Mouse (Mus musculus) kidney, embryonic 14.5 days (tissue): Measurements from ENCODE around the gene Obox1. TPM values are rescaled to one million over a fixed set of nuclear protein-coding genes. Genes with fewer than 3 reads are reported as not detected.
"Not testable (repeated sequence)": the region's sequence is repeated elsewhere in the genome, so short reads cannot be mapped to it uniquely, and the experiment has no call there.

Source experiments
- ATAC-seq: fragments of 200-750 bp; cut with Nextera tagmentation; 2 replicates; pipeline ENCODE4 v1.8.0; 2017; ENCODE audit warnings: moderate number of reproducible peaks, mild to moderate bottlenecking, moderate TSS enrichment, moderate library complexity; ENCODE audit not compliant: low FRiP score, low TSS enrichment
- H3K27ac ChIP-seq: fragments of 300-500 bp; sonication (generic); 2 replicates; pipeline ENCODE4 v1.5.1; 2014; ENCODE audit warnings: low read depth, mild to moderate bottlenecking, low read length, moderate library complexity, mixed read lengths
- H3K27me3 ChIP-seq: fragments of 300-500 bp; sonication (generic); 2 replicates; pipeline ENCODE4 v1.6.1; 2014; ENCODE audit warnings: mild to moderate bottlenecking, low read length; ENCODE audit not compliant: control insufficient read depth, insufficient read depth
- H3K36me3 ChIP-seq: fragments of 300-500 bp; sonication (generic); 2 replicates; pipeline ENCODE4 v1.6.1; 2014; ENCODE audit warnings: low read length, mixed read lengths; ENCODE audit not compliant: control insufficient read depth, insufficient read depth
- H3K4me1 ChIP-seq: fragments of 300-500 bp; sonication (generic); 2 replicates; pipeline ENCODE4 v1.6.1; 2014; ENCODE audit warnings: low read length, mixed read lengths; ENCODE audit not compliant: control insufficient read depth, insufficient read depth
- H3K4me2 ChIP-seq: fragments of 300-500 bp; sonication (generic); replicated peaks from 2 replicates; pipeline ENCODE4 v1.6.1; 2014; ENCODE audit warnings: low read depth, mild to moderate bottlenecking, low read length
- H3K4me3 ChIP-seq: fragments of 300-500 bp; sonication (generic); 2 replicates; pipeline ENCODE4 v1.5.1; 2014; ENCODE audit warnings: mild to moderate bottlenecking, low read length
- H3K9ac ChIP-seq: fragments of 300-500 bp; sonication (generic); 2 replicates; pipeline ENCODE4 v1.6.1; 2014; ENCODE audit warnings: low read depth, mild to moderate bottlenecking, low read length, moderate library complexity
- H3K9me3 ChIP-seq: fragments of 300-500 bp; sonication (generic); 2 replicates; pipeline ENCODE4 v1.6.1; 2016; ENCODE audit warnings: low read length; ENCODE audit not compliant: control insufficient read depth
- WGBS: fragments of 180-500 bp; shearing (Covaris S2); extraction: QIAGEN DNeasy Blood & Tissue Kit; methylation state at CpG from one replicate; pipeline ENCODE4 v1.1.7; 2014; 5-methylcytosine and 5-hydroxymethylcytosine counted together
- polyA plus RNA-seq: library from polyadenylated mRNA; unstranded; fragments of >200 nt; fragmentation: Nextera tagmentation; extraction: Ambion mirVana; gene quantifications from 2 replicates; pipeline ENCODE4 v1.2.1, GENCODE M21; 2014

The Obox1 gene
- polyA plus RNA-seq, result not detected in 2 replicates

- no CpG with 5 or more reads among the region's 2 CpGs for WGBS
- H3K4me1 ChIP-seq, ATAC-seq, H3K27ac ChIP-seq, H3K27me3 ChIP-seq, H3K4me3 ChIP-seq, H3K9me3 ChIP-seq, H3K9ac ChIP-seq, H3K4me2 ChIP-seq, H3K36me3 ChIP-seq: not testable (repeated sequence)
Observed at GRCm38 (mm10) chr7:15388421-15388998, at the start of gene Obox1, which contains the start of gene Obox2. Obox1 (plus strand) TSS chr7:15388948. Obox2 (plus strand) TSS chr7:15388721.

DNA sequence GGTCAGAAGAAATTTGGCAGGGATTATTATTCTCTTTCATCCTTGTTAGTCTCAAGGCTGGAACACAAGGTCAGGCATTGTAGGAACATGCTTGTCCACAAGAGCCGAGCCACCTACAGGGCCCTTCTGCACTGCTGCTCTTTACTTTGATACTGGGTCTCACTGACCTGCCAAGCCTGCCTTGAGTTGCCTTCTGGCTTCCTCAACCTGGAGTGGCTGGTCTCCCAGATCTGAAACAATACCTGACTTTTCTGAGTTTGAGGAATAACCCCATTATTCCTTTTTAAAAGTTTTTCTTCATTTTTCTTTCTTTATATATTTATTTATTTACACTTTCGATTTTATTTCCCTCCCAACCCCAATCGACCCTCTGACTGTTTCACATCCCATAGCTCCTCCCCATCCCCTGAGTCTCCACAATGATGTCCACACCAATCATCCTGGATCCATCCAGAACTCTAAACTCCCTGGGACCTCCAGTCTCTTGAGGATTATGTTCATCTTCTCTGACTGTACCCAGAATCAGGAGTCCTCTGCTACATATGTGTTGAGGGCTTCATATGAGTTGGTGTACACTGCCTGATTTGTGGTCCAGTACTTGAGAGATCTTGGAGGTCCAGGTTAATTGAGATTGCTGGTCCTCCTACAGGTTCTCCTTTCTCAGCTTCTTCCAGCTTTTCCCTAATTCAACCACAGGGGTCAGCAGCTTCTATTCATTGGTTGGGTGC lies 10.6 kb downstream of the Obox1 start:
- not testable (repeated sequence) for H3K9ac ChIP-seq
- WGBS, result 75% methylated on average over 3 of the region's 3 CpGs

DNA sequence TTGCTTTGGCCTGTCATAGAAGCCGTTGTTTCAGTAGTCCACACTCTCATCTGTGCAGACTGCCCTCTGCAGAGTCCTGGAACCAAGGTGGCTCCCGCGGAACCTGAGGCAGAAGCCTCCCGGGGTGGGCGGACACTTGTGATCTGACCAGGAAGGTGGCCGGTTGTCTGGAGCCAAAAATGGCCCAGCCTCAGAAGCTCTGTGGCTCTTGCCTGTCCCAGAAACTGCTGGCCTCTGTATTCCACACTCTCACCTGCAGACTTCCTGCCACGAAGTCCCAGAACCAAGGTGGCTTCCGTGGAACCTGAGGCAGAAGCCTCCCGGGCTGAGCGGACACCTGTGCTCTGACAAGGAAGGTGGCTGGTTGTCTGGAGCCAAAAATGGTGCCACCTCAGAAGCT lies 18.1 kb downstream of the Obox1 start:
- not testable (repeated sequence) for H3K9me3 ChIP-seq, H3K4me2 ChIP-seq, H3K4me1 ChIP-seq, H3K9ac ChIP-seq, H3K4me3 ChIP-seq, H3K27ac ChIP-seq, ATAC-seq, H3K27me3 ChIP-seq, H3K36me3 ChIP-seq
- 87% methylated on average over 10 of the region's 10 CpGs for WGBS

More for the DNA sequence above, 10.6 kb downstream of the Obox1 start:
- H3K36me3 ChIP-seq, H3K4me1 ChIP-seq, H3K27ac ChIP-seq, H3K4me2 ChIP-seq, H3K4me3 ChIP-seq, H3K9me3 ChIP-seq, H3K27me3 ChIP-seq, ATAC-seq: not testable (repeated sequence)

- not testable (repeated sequence) for H3K4me2 ChIP-seq, H3K9ac ChIP-seq, H3K27ac ChIP-seq, H3K36me3 ChIP-seq, H3K4me3 ChIP-seq, H3K4me1 ChIP-seq, ATAC-seq, H3K27me3 ChIP-seq, H3K9me3 ChIP-seq
- 87% methylated on average over 8 of the region's 9 CpGs for WGBS
Observed at GRCm38 (mm10) chr7:15418046-15418445, 29.3 kb downstream of the Obox1 start.

GRCm38 (mm10) chr7:15425537-15425936 lies 36.8 kb downstream of the Obox1 start:
- not testable (repeated sequence) for H3K9ac ChIP-seq, H3K36me3 ChIP-seq, H3K4me2 ChIP-seq, H3K4me1 ChIP-seq, ATAC-seq, H3K9me3 ChIP-seq, H3K4me3 ChIP-seq, H3K27ac ChIP-seq, H3K27me3 ChIP-seq
- WGBS, result 82% methylated on average over 3 of the region's 4 CpGs

DNA sequence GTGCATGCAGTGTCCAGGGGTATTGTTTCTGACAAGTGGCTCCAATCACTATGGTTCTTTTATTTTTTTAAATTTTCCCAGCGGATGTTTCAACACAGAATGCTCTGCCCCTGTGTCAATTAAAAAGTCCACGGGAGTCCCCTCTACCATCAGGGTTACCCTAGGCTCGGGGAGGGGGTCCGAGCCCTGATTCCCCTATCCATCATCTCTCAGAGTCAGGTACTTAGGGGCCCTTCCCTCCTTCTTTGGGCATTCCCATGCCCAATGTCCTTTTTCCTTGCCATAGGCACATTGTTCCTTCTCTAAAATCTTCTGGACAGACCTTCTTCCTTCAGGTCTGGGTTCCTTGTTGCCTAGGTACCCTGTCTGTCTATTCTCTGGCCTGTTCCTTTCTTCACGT lies 120.7 kb downstream of the Obox1 start:
- not testable (repeated sequence) for H3K4me2 ChIP-seq, H3K36me3 ChIP-seq, H3K9ac ChIP-seq, H3K9me3 ChIP-seq, H3K27me3 ChIP-seq, H3K4me1 ChIP-seq, H3K27ac ChIP-seq, ATAC-seq, H3K4me3 ChIP-seq
- 95% methylated on average over 5 of the region's 5 CpGs for WGBS

Other genes with a start within 250 kb of the Obox1 start
- not detected in 2 replicates for gene Obox2, start 227 bp upstream of the Obox1 start, polyA plus RNA-seq